Comparison of ENCODE assay signal across 8 mouse cellular contexts in the genomic region with DNA sequence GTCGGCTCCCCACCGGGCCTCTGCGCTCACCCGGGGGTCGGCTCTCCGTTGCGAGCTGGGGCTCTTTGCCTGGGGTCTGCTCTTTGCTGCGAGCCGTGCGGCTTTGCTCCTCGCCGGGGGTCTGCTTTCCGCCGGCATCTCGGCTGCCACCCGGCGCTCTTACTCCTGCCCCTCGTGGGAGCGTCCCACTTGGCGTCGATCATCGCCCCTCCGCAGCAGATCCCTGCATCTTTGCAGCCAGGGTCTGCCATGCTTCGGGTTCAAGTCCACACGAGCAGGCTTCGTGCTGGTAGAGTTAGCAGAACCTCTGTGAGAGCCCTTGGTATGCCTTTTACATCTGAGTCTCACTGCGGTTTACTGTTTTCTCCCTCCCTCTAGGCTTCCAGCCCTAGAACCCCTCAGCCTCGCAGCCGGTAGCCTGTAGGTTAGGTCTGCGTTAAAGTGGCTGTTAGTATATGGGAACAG. TPM values are rescaled to one million over a fixed set of nuclear protein-coding genes. Genes with fewer than 3 reads are reported as not detected.
DNase-seq lines count a peak whose midpoint lies in the region; ATAC-seq and TF ChIP-seq lines count a peak whose summit lies in the region.

No protein-coding gene starts in this region.

- H3K27ac ChIP-seq in left cerebral cortex, adult 2 months: peak overlapping the region; percentile 90
- peak overlapping the region; percentile 92 for H3K27ac ChIP-seq in intestine, embryonic 16.5 days (ENCODE audit: low read length)
- H3K27ac ChIP-seq in midbrain, embryonic 15.5 days: peak overlapping the region; percentile 94

- peaks cover 42% of the 10 kb centered on the region for H3K4me1 ChIP-seq in G1E (ENCODE audit: insufficient read depth, low read depth, low read length)
- H3K4me1 ChIP-seq in intestine, embryonic 16.5 days (ENCODE audit: control insufficient read depth, insufficient read depth, low read length): peaks cover 8% of the 10 kb centered on the region
- peaks cover 27% of the 10 kb centered on the region for H3K4me1 ChIP-seq in midbrain, embryonic 15.5 days

- H3K27me3 ChIP-seq in G1E (ENCODE audit: insufficient read depth, low read length): no peaks in the 10 kb centered on the region
- no peaks in the 10 kb centered on the region for H3K27me3 ChIP-seq in intestine, embryonic 16.5 days (replicated peaks; ENCODE audit: control insufficient read depth, insufficient read depth, low read length)
- no peaks in the 10 kb centered on the region for H3K27me3 ChIP-seq in midbrain, embryonic 15.5 days (replicated peaks)

- H3K9ac ChIP-seq in intestine, embryonic 16.5 days (ENCODE audit: low read depth, low read length): peak overlapping the region; percentile 91
- H3K9ac ChIP-seq in midbrain, embryonic 15.5 days: peak overlapping the region; percentile 88

- no peak for TF ChIP-seq CTCF in left cerebral cortex, adult 2 months (IDR thresholded peaks at IDR 0.05)
- no peak for TF ChIP-seq CTCF in G1E (IDR thresholded peaks at IDR 0.05; ENCODE audit: low read depth, low read length)

- ATAC-seq in G1E (ENCODE audit: extremely low read depth, insufficient number of reproducible peaks, low FRiP score, poor library complexity, severe bottlenecking): no peak
- peak; percentile 37 for ATAC-seq in erythroblast, adult 5-6 weeks (replicated peaks; ENCODE audit: low FRiP score, poor library complexity, severe bottlenecking)
- ATAC-seq in intestine, embryonic 16.5 days: peak; percentile 57
- peak; percentile 81 for ATAC-seq in midbrain, embryonic 15.5 days (replicated peaks)

- under 1% methylated on average over 30 of the region's 30 CpGs for WGBS in intestine, embryonic 16.5 days
- under 1% methylated on average over 30 of the region's 30 CpGs for WGBS in midbrain, embryonic 15.5 days

- no peak for DNase-seq in left cerebral cortex, adult 2 months (ENCODE audit: extremely low spot score in 1 of 2, low spot score in 2 of 2)
- DNase-seq in left cerebral cortex, postnatal 14 days (ENCODE audit: low spot score in 2 of 2): no peak
- peak; percentile 41 for DNase-seq in G1E (ENCODE audit: low spot score)
- DNase-seq in cerebellum, postnatal 25 days: no peak
- no peak for DNase-seq in MN1 (ENCODE audit: low spot score)

- H3K4me3 ChIP-seq in left cerebral cortex, adult 2 months: peak overlapping the region; percentile 68
- peak overlapping the region; percentile 87 for H3K4me3 ChIP-seq in G1E (ENCODE audit: low read depth, low read length)
- peak overlapping the region; percentile 98 for H3K4me3 ChIP-seq in intestine, embryonic 16.5 days (ENCODE audit: low read length)
- peak overlapping the region; percentile 64 for H3K4me3 ChIP-seq in midbrain, embryonic 15.5 days

- H3K4me2 ChIP-seq in intestine, embryonic 16.5 days (ENCODE audit: low read depth, low read length): peak overlapping the region; percentile 86
- H3K4me2 ChIP-seq in midbrain, embryonic 15.5 days: peak overlapping the region; percentile 80

- no peaks in the 10 kb centered on the region for H3K9me3 ChIP-seq in G1E (replicated peaks)
- H3K9me3 ChIP-seq in intestine, embryonic 16.5 days (ENCODE audit: control insufficient read depth, low read length): no peaks in the 10 kb centered on the region
- H3K9me3 ChIP-seq in midbrain, embryonic 15.5 days: no peaks in the 10 kb centered on the region

- intact Hi-C loops in left cerebral cortex, adult 2 months (cut with DNase I): no loop called here
- intact Hi-C loops in left cerebral cortex, postnatal 14 days (cut with DNase I): no loop called here

- H3K36me3 ChIP-seq in G1E (replicated peaks): peaks cover 55% of the 10 kb centered on the region
- H3K36me3 ChIP-seq in intestine, embryonic 16.5 days (ENCODE audit: control insufficient read depth, insufficient read depth, low read length): peaks cover 4% of the 10 kb centered on the region; the same call in 1 of the 2 replicates
- peaks cover 8% of the 10 kb centered on the region; the same call in 1 of the 2 replicates for H3K36me3 ChIP-seq in midbrain, embryonic 15.5 days (replicated peaks)

RNA-seq across cellular contexts. Expression of a gene that starts 0.4 kb away (rescaled TPM):
- 10 to 100 TPM; 34.7 to 38.3 TPM for total RNA-seq in left cerebral cortex, adult 2 months (2021)
- total RNA-seq in left cerebral cortex, postnatal 14 days (2021): 10 to 100 TPM; 29.2 to 30.4 TPM
- 59.2 and 70.6 TPM in 2 replicates for total RNA-seq in G1E (2014; fragmentation: Nextera tagmentation)
- 23.1 and 23.5 TPM in 2 replicates for total RNA-seq in G1E (2017)
- polyA plus RNA-seq in G1E (2012): 1.2 and 2.0 TPM in 2 replicates
- 30.6 and 50.6 TPM in 2 replicates for total RNA-seq in erythroblast, adult 5-6 weeks (2015; ENCODE audit: low replicate concordance)
- 38.8 and 44.6 TPM in 2 replicates for total RNA-seq in erythroblast, adult 5-6 weeks (2017; ENCODE audit: low replicate concordance)
- 28.9 and 33.0 TPM in 2 replicates for polyA plus RNA-seq in intestine, embryonic 16.5 days (2015; fragmentation: Nextera tagmentation; extraction: Ambion mirVana)
- polyA plus RNA-seq in midbrain, embryonic 15.5 days (2015; fragmentation: Nextera tagmentation; extraction: Ambion mirVana): 52.3 TPM in 2 replicates

RNA-seq across cellular contexts. Expression of a gene that starts 0.9 kb away (rescaled TPM):
- total RNA-seq in left cerebral cortex, adult 2 months (2021): 10 to 100 TPM; 25.4 to 26.7 TPM
- total RNA-seq in left cerebral cortex, postnatal 14 days (2021): 10 to 100 TPM; 28.8 to 29.9 TPM
- total RNA-seq in G1E (2014; fragmentation: Nextera tagmentation): 29.3 and 35.3 TPM in 2 replicates
- 20.6 and 21.9 TPM in 2 replicates for total RNA-seq in G1E (2017)
- polyA plus RNA-seq in G1E (2012): 14.8 and 18.0 TPM in 2 replicates
- 46.1 and 60.4 TPM in 2 replicates for total RNA-seq in erythroblast, adult 5-6 weeks (2015; ENCODE audit: low replicate concordance)
- total RNA-seq in erythroblast, adult 5-6 weeks (2017; ENCODE audit: low replicate concordance): 18.0 and 28.7 TPM in 2 replicates
- polyA plus RNA-seq in intestine, embryonic 16.5 days (2015; fragmentation: Nextera tagmentation; extraction: Ambion mirVana): 39.1 and 42.9 TPM in 2 replicates
- polyA plus RNA-seq in midbrain, embryonic 15.5 days (2015; fragmentation: Nextera tagmentation; extraction: Ambion mirVana): 60.3 and 63.1 TPM in 2 replicates

RNA-seq across cellular contexts. Expression of a gene that starts 7.7 kb away (rescaled TPM):
- total RNA-seq in left cerebral cortex, adult 2 months (2021): 1 to 10 TPM; 4.6 to 4.8 TPM
- 1 to 10 TPM; 5.3 to 5.6 TPM for total RNA-seq in left cerebral cortex, postnatal 14 days (2021)
- total RNA-seq in G1E (2014; fragmentation: Nextera tagmentation) (6.4 and 13.3 TPM in 2 replicates), G1E (2017) (9.1 and 9.2 TPM in 2 replicates)
- polyA plus RNA-seq in G1E (2012): 1.0 and 1.7 TPM in 2 replicates
- 2.5 and 5.8 TPM in 2 replicates for total RNA-seq in erythroblast, adult 5-6 weeks (2015; ENCODE audit: low replicate concordance)
- 2.2 and 3.5 TPM in 2 replicates for total RNA-seq in erythroblast, adult 5-6 weeks (2017; ENCODE audit: low replicate concordance)
- polyA plus RNA-seq in intestine, embryonic 16.5 days (2015; fragmentation: Nextera tagmentation; extraction: Ambion mirVana): 12.6 and 13.0 TPM in 2 replicates
- 12.0 and 12.3 TPM in 2 replicates for polyA plus RNA-seq in midbrain, embryonic 15.5 days (2015; fragmentation: Nextera tagmentation; extraction: Ambion mirVana)

RNA-seq across cellular contexts. Expression of a gene that starts 23.5 kb away (rescaled TPM):
- total RNA-seq in left cerebral cortex, adult 2 months (2021): 1 to 10 TPM; 1.4 to 1.5 TPM
- total RNA-seq in left cerebral cortex, postnatal 14 days (2021): 1 to 10 TPM; 2.3 to 2.7 TPM
- not detected in 2 replicates for total RNA-seq in G1E (2014; fragmentation: Nextera tagmentation)
- not detected in 2 replicates for total RNA-seq in G1E (2017)
- polyA plus RNA-seq in G1E (2012): not detected in 2 replicates
- not detected in 2 replicates for total RNA-seq in erythroblast, adult 5-6 weeks (2015; ENCODE audit: low replicate concordance)
- not detected in 2 replicates for total RNA-seq in erythroblast, adult 5-6 weeks (2017; ENCODE audit: low replicate concordance)
- polyA plus RNA-seq in intestine, embryonic 16.5 days (2015; fragmentation: Nextera tagmentation; extraction: Ambion mirVana): 5.0 TPM in 2 replicates
- 0.87 and 1.1 TPM in 2 replicates for polyA plus RNA-seq in midbrain, embryonic 15.5 days (2015; fragmentation: Nextera tagmentation; extraction: Ambion mirVana)

RNA-seq across cellular contexts. Expression of a gene that starts 24.6 kb away (rescaled TPM):
- 100 to 1,000 TPM; 118 to 125 TPM for total RNA-seq in left cerebral cortex, adult 2 months (2021)
- total RNA-seq in left cerebral cortex, postnatal 14 days (2021): 100 to 1,000 TPM in 1 of 2 experiments, 10 to 100 TPM in 1; 90.2 to 105 TPM
- total RNA-seq in G1E (2014; fragmentation: Nextera tagmentation) (not detected in 2 replicates), G1E (2017) (0.11 TPM in 1 of 2 replicates, not detected in the other)
- polyA plus RNA-seq in G1E (2012): not detected in 2 replicates
- total RNA-seq in erythroblast, adult 5-6 weeks (2015; ENCODE audit: low replicate concordance): not detected in 2 replicates
- total RNA-seq in erythroblast, adult 5-6 weeks (2017; ENCODE audit: low replicate concordance): not detected in 2 replicates
- polyA plus RNA-seq in intestine, embryonic 16.5 days (2015; fragmentation: Nextera tagmentation; extraction: Ambion mirVana): 62.8 and 63.6 TPM in 2 replicates
- polyA plus RNA-seq in midbrain, embryonic 15.5 days (2015; fragmentation: Nextera tagmentation; extraction: Ambion mirVana): 10.7 and 11.8 TPM in 2 replicates
